Mouse (Mus musculus) thymus, adult 2 months (tissue): ENCODE data around the gene Sez6l.

Experiments used
- CTCF ChIP-seq: fragments of 200-500 bp; IDR thresholded peaks from 2 replicates; pipeline ENCODE4 v1.5.1; 2012; ENCODE audit warnings: mild to moderate bottlenecking, control low read depth, low read length, moderate library complexity, borderline replicate concordance; ENCODE audit not compliant: control insufficient read depth, poor library complexity, insufficient read depth; ENCODE audit errors: extremely low read depth
- POLR2A ChIP-seq: fragments of 200-500 bp; IDR thresholded peaks from 2 replicates; pipeline ENCODE4 v1.6.1; 2012; ENCODE audit warnings: mild to moderate bottlenecking, low read length, control low read depth, moderate library complexity; ENCODE audit not compliant: control insufficient read depth, poor library complexity, insufficient read depth; ENCODE audit errors: extremely low read depth

DNA sequence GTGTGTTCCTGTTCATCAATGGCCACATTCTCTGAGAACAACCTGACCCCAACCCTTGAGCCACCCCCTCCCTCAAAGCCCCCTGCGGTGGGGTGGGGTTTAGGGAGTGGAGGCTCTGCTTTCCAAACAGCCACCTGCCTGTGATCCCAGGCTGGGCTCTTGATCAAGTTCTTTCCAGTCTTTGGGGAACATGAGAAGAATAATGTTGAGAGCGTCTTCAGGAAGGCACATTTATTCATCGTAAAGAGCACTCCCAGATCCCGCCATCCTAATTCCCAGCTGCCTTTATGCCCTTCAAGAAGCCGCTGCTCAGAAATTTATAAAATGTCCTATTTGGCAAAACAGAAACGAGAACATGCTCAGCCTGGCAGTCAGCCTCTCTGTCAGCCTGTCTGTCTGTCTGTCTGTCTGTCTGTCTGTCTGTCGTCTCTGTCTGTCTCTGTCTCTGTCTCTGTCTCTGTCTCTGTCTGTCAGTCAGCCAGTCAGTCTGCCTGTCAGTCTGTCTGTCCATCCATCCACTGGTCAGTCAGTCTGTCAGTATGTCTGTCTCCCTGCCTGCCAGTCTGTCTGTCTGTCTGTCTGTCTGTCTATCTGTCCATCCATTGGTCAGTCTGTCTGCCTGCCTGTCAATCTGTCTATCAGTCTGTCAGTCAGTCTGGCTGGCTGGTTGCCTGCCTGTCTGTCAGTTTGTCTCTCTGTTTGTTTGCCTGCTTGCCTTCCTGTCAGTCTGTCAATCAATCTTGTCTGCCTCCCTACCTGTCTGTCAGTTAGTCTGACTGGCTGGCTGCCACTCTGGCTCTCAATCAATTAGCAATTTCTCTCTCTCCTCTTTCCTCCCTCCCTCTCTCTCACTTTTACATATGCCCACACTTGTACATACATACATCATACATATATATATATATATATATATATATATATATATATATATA, 19.0 kb upstream of the Sez6l start:
- TF ChIP-seq POLR2A (no peak), CTCF (no peak)
